Mouse (Mus musculus) telencephalon, adult 2 months (tissue): ENCODE measurements around the gene Gbf1.
A peak's percentile ranks its signal among the peaks of the same experiment; 100 is the strongest.
"Not testable (repeated sequence)": the region's sequence is repeated elsewhere in the genome, so short reads cannot be mapped to it uniquely, and the experiment has no call there.

Experiments used
- DNase-seq: peaks from one replicate; pipeline ENCODE4 v3.0.0-alpha.2; 2011; ENCODE audit warnings: low read depth, low spot score

The Gbf1 gene

DNA sequence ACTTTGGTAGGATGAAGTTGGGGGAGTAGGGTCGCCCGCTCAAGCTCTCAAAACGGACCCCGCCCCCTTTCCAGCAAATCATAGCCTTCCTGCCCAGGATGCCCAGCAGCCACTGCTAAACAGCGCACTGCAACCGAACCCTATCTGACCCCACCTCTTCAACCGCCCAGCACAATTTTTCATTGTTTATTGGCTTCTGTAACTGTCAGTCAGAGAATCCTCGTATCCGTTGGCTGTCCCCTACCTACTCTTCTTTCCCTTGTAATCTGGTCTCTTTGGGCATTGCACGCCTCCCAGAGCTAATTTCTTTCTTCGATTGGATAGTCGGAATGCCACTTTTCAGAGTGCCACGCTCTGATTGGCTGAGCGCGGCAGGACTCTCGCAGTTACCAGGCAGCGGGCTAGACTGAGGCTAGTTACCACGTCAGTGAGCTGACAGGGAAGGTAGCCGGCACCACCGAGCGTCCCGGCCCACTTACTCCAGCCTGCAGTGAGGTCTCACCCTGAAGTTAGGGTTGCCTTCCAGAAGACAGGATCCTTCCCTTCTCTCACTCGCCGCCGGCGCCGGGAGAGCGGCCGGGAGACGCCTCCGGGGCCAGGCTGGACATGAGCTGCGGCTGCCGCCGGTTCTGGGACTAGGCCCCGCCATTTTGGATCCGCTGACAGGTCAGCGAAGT, at the start of gene Gbf1:
Gbf1 (plus strand) TSS at position 383 of the 677 bp plus-strand sequence.
- DNase-seq, result peak; percentile 100

- DNase-seq, result no peak
These were observed 48.7 kb upstream of the Gbf1 start for GRCm38 (mm10) chr19:46103437-46104186.

- DNase-seq, result no peak
These were observed 48.1 kb upstream of the Gbf1 start for GRCm38 (mm10) chr19:46104187-46104557.

DNA sequence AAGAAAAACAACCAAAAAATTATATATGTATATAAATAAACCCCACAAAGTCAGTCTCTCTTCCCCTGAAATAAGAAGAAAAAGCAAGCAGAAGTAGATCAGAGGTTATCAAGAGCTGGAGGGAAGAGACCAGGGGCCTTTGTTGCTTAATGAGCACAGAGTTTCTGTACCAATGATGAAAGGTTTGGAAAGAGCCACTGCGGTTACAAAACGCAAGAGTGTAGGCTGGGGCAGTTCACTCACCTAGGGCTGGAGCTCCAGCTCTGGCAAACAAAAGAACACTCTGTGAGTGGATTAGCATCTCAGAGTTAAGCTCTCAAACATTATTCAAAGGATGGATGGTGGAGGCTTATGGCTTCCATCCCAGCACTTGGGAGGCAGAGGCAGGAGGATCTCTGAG, 42.1 kb upstream of the Gbf1 start:
- no peak for DNase-seq

- DNase-seq, result no peak
These were observed 41.5 kb upstream of the Gbf1 start for GRCm38 (mm10) chr19:46110781-46111180.

- no peak for DNase-seq
These were observed 37.7 kb upstream of the Gbf1 start for GRCm38 (mm10) chr19:46114617-46115016.

DNA sequence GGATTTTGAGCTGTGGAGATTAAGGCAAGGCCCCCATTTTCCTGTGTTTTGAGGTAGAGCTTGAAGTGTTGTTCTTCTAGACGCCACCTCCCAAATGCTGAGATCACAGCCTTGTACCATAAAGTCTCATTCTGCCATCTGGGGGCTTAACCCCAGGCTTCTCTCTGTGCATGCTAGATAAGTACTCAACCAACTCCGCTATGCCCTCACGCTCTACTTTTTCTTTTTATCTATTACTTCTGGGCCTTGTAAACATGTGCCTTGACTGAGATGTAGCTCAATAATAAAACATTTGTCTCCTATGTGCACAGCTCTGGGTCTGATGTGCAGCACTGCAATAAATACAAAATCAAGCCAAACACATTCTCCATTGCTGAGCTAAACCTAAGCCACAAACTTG, 32.9 kb upstream of the Gbf1 start:
- no peak for DNase-seq

- no peak for DNase-seq
These were observed 31.4 kb upstream of the Gbf1 start for GRCm38 (mm10) chr19:46120872-46121271.

DNA sequence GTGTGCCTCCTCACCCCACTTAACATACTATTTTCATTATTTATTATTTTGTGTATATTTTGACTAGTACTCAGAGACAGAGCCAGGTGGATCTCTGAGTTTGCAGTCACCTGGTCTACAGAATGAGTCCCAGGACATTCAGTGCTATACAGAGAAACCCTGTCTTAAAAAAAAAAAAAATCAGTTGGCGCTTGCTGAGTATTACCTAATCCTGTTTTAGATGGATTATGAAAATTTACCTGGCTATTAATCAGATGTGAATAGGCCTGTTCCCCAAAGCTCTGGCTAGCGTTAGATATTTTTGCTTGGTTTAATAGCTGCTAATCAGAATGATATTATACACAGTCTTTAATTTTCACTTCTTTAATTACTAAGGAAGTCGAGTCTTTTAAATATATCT, 28.4 kb upstream of the Gbf1 start:
- DNase-seq, result no peak

DNA sequence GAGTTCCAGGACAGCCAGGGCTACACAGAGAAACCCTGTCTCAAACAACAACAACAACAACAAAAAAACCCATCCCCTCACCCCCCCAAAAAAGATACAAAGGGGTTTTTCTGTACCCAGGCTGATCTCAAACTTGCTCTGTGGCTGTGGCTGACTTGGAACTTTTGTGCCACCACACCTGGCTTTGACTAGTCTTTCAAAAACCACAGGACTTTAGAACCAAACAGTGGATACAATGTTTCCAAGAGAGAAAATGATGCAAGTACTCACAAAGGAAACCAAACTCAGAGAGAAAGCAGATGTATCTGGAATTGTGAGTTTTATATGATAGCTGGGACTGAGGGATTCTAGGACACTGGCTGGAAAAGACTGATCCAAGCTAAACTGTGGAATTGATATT, 27.7 kb upstream of the Gbf1 start:
- no peak for DNase-seq

DNA sequence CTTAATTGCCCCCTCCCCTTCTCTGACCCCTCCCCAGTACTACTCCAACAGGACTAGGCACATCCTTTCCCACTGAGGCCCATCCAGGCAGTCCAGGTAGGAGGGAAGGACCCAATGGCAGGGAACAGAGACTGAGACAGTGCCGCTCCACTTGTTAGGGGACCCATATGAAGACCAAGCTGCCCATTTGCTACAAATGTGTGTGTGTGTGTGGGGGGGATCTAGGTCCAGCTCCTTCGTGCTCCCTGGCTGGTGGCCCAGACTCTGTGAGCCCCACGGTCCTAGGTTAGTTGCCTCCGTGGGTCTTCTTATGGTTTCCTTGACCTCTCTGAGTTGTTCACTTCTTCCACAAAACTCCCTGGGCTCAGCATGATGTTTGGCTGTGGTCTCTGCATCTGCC, 26.0 kb upstream of the Gbf1 start:
- no peak for DNase-seq

- DNase-seq, result not testable (repeated sequence)
These were observed 22.6 kb upstream of the Gbf1 start for GRCm38 (mm10) chr19:46129737-46130136.

- no peak for DNase-seq
These were observed 21.0 kb upstream of the Gbf1 start for GRCm38 (mm10) chr19:46131283-46131682.

- no peak for DNase-seq
These were observed 20.4 kb upstream of the Gbf1 start, which contains the start of gene Elovl3 for GRCm38 (mm10) chr19:46131694-46132525. Gene Elovl3 (plus strand): TSS chr19:46131897.

DNA sequence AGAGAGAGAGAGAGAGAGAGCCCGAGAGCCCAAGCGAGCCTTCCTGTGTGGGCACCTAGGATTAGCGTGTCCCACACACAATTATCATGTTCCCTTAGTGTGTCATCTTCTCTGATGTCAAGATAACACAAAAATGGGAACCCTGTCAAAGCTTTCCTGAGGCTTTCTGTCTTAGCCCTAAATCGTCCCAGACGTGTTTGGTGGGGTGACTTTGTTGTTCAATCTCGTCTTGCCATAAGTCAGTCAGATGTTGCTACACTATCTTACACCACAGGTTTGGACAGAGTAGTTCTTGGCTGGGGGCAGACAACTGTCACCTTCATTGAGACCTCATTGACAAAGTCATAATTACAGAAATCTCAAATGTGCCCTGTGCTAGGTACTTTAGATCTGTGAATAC, 19.7 kb upstream of the Gbf1 start:
- DNase-seq, result no peak

GRCm38 (mm10) chr19:46135297-46135696, 17.0 kb upstream of the Gbf1 start:
- peak; percentile 56 for DNase-seq

DNA sequence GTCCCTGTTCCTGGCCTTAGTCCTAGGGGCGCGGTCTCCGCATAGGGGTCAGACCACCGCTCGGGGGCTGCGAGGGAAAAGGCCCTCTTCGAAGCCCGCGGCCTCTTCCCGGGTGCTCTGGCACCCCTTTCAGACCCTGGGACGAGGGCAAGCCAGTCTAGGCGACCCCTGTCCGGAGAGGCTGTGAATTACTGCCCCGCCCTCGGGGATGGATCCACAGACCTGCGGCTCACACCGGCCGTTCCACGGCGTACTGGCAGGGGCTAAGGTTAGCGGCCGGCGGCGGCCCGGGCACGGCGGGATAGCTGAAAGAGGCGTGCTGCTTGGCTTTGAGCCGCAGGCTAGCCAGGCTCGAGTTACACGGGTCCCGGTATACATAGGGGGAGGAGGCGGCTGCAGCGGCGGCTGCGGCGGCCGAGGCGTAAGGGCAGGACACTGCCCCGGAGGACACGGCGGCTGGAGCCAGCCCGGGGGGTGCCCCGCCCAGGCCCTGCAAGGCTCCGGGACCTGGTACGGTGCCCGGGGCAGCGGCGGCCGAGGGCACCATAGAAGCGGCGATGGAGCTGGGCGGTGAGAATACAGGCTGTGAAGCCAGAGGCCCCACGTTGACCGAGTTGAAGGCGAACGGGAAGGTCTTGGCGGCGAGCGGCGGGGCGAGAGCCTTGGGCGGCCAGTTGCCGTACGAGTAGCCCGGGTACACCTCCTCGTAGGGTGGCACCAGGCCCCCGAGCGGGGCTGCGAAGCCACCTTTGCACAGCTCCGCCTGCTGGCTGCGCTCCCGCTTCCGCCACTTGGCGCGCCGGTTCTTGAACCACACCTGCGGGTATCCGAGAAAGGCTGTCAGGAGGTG, 16.3 kb upstream of the Gbf1 start:
- DNase-seq, result no peak

DNA sequence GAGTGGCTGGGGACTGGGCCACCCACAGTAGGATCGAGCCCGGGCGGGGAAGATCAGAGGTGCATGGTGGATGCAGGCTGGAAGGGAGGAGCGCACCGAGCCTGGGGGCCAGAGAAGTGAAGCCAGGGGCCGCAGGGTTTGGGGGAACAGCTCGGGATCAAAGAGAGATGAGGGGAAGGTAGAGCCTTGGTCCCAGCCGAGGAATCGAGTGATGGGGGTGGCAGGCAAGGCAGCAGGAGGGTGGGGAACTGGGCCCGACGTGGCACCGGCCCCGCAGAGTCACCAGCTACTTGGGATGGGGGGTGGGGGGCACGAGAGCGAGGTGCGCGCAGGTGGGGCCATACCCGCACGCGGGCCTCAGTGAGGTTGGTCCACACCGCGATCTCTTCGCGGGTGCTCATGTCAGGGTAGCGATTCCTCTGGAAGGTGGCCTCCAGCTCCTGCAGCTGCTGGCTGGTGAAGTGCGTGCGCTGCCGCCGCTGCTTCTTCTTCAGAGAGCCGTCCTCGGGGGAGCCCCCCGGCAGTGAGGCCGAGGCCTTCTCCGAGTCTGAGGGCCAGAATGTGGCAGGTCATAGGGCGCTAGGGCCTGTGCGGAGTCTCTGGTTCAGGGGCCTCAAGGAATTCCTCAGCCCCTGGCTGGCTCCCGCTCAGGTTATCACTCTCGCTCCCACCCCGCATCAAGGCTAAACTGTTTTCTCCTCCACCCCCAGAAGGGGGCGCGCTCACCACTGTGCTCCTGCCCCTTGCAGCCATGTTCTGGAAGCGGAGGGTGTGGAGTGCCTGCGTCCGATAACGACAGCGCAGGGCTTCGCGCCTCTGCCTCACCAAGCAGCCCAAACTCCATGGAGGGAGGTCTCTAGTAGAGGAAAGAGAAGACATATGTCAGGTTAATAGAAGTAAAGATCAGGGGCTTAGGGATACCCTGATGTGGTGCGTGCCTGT, 15.4 kb upstream of the Gbf1 start:
- no peak for DNase-seq

DNA sequence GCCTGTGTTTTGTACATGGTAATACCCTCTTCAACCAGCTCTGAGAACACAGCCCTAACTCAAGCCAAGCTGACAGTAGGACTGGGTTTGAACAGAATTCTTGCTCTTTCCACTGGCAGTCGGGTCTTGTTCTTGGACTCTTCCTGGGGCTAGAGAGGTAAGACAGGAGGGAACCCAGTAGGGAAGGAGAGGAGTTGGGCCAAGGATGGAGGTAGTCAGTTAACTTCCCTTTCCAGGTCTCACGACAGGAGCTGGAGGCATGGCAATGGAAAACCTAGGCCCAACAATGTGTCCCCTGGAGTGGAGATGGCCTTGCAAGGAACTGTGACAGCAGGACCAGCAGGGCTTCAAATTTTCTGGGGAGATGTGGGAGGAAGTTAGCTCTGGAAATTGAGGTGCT, 12.0 kb upstream of the Gbf1 start:
- DNase-seq, result no peak

DNA sequence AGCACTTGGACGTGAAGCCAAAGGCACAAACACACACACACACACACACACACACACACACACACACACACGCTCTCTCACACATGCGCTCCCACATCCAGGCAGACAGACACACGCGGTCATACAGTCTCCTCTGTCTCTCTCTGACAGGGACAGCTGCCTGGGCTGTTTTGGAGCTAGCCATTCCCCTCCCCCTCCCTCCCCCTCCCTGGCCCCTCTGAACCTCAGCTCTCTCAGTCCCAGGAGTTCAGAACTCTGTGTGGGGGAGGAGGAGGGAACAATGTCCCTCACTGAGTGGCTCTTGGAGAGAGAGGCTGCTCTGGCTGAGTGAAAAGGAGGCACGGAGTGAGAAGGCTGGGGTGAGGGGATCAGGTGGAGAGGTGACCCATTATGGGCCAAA, 11.2 kb upstream of the Gbf1 start:
- DNase-seq, result no peak
